Mouse (Mus musculus) myocyte (in vitro differentiated cells): ENCODE measurements around the gene Cacna2d2.

Source experiments
- CEBPB ChIP-seq: IDR thresholded peaks from 2 replicates; pipeline ENCODE4 v1.6.1; 2011; ENCODE audit warnings: mild to moderate bottlenecking, moderate library complexity; ENCODE audit not compliant: poor library complexity, insufficient read depth, severe bottlenecking
- MAX ChIP-seq: IDR thresholded peaks from one replicate; pipeline ENCODE4 v1.6.1; 2011; ENCODE audit warnings: low read depth, mild to moderate bottlenecking, control low read depth
- MYOD1 ChIP-seq, 3 experiments: IDR thresholded peaks; one replicate each; pipeline ENCODE4 v1.6.1; 2011; ENCODE audit warnings: control low read depth in 2 of 3, low read depth in 2 of 3, mild to moderate bottlenecking in 2 of 3, moderate library complexity in 1 of 3; ENCODE audit not compliant: insufficient read length in 2 of 3, control insufficient read depth in 1 of 3
- MYOG ChIP-seq, 3 experiments: IDR thresholded peaks; one replicate each; pipeline ENCODE4 v1.6.1; 2011; ENCODE audit warnings: control low read depth in 2 of 3, low read depth in 2 of 3, mild to moderate bottlenecking in 2 of 3; ENCODE audit not compliant: insufficient read length in 2 of 3, control insufficient read depth in 1 of 3, insufficient read depth in 1 of 3
- POLR2A ChIP-seq: IDR thresholded peaks from one replicate; pipeline ENCODE4 v1.6.1; 2011; ENCODE audit warnings: low read depth, mild to moderate bottlenecking, control low read depth, moderate library complexity; ENCODE audit not compliant: insufficient read length
- POLR2AphosphoS2 ChIP-seq: IDR thresholded peaks from one replicate; pipeline ENCODE4 v1.6.1; 2011; ENCODE audit warnings: low read depth, control low read depth; ENCODE audit not compliant: insufficient read length
- TCF12 ChIP-seq: IDR thresholded peaks from one replicate; pipeline ENCODE4 v1.6.1; 2011; ENCODE audit warnings: mild to moderate bottlenecking, control low read depth; ENCODE audit not compliant: poor library complexity, insufficient read depth, severe bottlenecking

DNA sequence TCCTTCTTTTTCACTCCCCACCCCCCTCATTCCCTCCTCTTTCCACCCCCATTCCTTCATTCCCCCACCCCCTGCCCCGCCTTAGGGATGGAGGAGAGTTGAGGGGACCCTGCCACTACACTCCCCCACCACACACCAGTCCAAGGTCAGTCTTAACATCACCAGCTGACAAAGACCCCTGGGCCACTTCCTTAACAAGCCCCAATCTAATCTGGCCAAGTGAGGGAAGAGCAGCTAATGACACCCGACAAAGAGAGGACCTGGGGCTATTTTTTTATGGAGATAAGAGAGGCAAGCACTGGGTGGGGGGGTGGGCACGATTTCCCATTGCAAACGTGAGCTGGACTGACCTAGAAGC, 29.3 kb upstream of the Cacna2d2 start:
- TF ChIP-seq TCF12 (no peak), CEBPB (no peak), MYOG (IDR thresholded peaks at IDR 0.05; ENCODE audit: control insufficient read depth in 1 of 3, insufficient read depth in 1 of 3, insufficient read length in 2 of 3, low read depth in 2 of 3) (no peak), POLR2A (no peak), MYOD1 (IDR thresholded peaks at IDR 0.05; ENCODE audit: control insufficient read depth in 1 of 3, insufficient read length in 2 of 3, low read depth in 2 of 3) (no peak), MAX (no peak), POLR2AphosphoS2 (no peak)
